Mouse (Mus musculus) thymus, adult 2 months (tissue): Measurements from ENCODE around the gene Chn2. TPM values are rescaled to one million over a fixed set of nuclear protein-coding genes. Genes with fewer than 3 reads are reported as not detected.

Experiments
- DNase-seq: peaks from one replicate; pipeline ENCODE4 v3.0.0; 2021
- H3K27ac ChIP-seq: fragments of 200-500 bp; 2 replicates; pipeline ENCODE4 v1.5.1; 2012; ENCODE audit warnings: low read length, control low read depth; ENCODE audit not compliant: control insufficient read depth, insufficient read depth
- H3K27me3 ChIP-seq: fragments of 200-500 bp; 2 replicates; pipeline ENCODE4 v1.6.1; 2012; ENCODE audit warnings: mild to moderate bottlenecking, low read length, moderate library complexity, mixed read lengths; ENCODE audit not compliant: control insufficient read depth, insufficient read depth
- H3K36me3 ChIP-seq: fragments of 200-500 bp; 2 replicates; pipeline ENCODE4 v1.6.1; 2012; ENCODE audit warnings: mild to moderate bottlenecking, low read length, moderate library complexity; ENCODE audit not compliant: control insufficient read depth, insufficient read depth
- H3K4me1 ChIP-seq: fragments of 200-500 bp; replicated peaks from 2 replicates; pipeline ENCODE4 v1.6.1; 2012; ENCODE audit warnings: low read length; ENCODE audit not compliant: control insufficient read depth, insufficient read depth
- H3K4me3 ChIP-seq: fragments of 200-500 bp; 2 replicates; pipeline ENCODE4 v1.5.1; 2012; ENCODE audit warnings: mild to moderate bottlenecking, low read length, control low read depth, moderate library complexity; ENCODE audit not compliant: control insufficient read depth, insufficient read depth
- CTCF ChIP-seq: fragments of 200-500 bp; IDR thresholded peaks from 2 replicates; pipeline ENCODE4 v1.5.1; 2012; ENCODE audit warnings: mild to moderate bottlenecking, control low read depth, low read length, moderate library complexity, borderline replicate concordance; ENCODE audit not compliant: control insufficient read depth, poor library complexity, insufficient read depth; ENCODE audit errors: extremely low read depth
- POLR2A ChIP-seq: fragments of 200-500 bp; IDR thresholded peaks from 2 replicates; pipeline ENCODE4 v1.6.1; 2012; ENCODE audit warnings: mild to moderate bottlenecking, low read length, control low read depth, moderate library complexity; ENCODE audit not compliant: control insufficient read depth, poor library complexity, insufficient read depth; ENCODE audit errors: extremely low read depth
- WGBS: fragments of 180-500 bp; shearing (Covaris S2); methylation state at CpG from one replicate; pipeline ENCODE4 v1.1.7; 2018; 5-methylcytosine and 5-hydroxymethylcytosine counted together
- polyA plus RNA-seq: library from polyadenylated mRNA; depleted of rRNA; stranded (reverse); fragments of >200 nt; gene quantifications from 2 replicates; pipeline ENCODE4 v1.2.3, GENCODE M21; 2012

Chn2 gene
- polyA plus RNA-seq, 1 experiment = 7.6 TPM

- Histone ChIP-seq H3K27me3 (no peaks in the 10 kb centered on the region), H3K27ac (no peak overlapping the region), H3K4me3 (no peak overlapping the region), H3K4me1 (no peaks in the 10 kb centered on the region), H3K36me3 (no peaks in the 10 kb centered on the region)
- 94% methylated on average over 9 of the region's 9 CpGs for WGBS
- TF ChIP-seq POLR2A (no peak), CTCF (no peak)
- DNase-seq = no peak
Observed at GRCm38 (mm10) chr6:54242286-54242685, 202.9 kb downstream of the Chn2 start.

- H3K27me3 ChIP-seq = no peaks in the 10 kb centered on the region
- no peak overlapping the region for H3K4me3 ChIP-seq
- WGBS = 90% methylated on average over 8 of the region's 8 CpGs
- no peaks in the 10 kb centered on the region for H3K4me1 ChIP-seq
- H3K36me3 ChIP-seq = no peaks in the 10 kb centered on the region
- no peak overlapping the region for H3K27ac ChIP-seq
- no peak for DNase-seq
- TF ChIP-seq CTCF (no peak), POLR2A (no peak)
Observed at GRCm38 (mm10) chr6:54248354-54249252, 209.2 kb downstream of the Chn2 start.

GRCm38 (mm10) chr6:54251401-54252191 is 212.2 kb downstream of the Chn2 start:
- no peaks in the 10 kb centered on the region for H3K27me3 ChIP-seq
- no peak overlapping the region for H3K4me3 ChIP-seq
- H3K36me3 ChIP-seq = no peaks in the 10 kb centered on the region
- H3K27ac ChIP-seq = no peak overlapping the region
- H3K4me1 ChIP-seq = no peaks in the 10 kb centered on the region
- WGBS = 92% methylated on average over 17 of the region's 17 CpGs
- DNase-seq = no peak
- TF ChIP-seq POLR2A (no peak), CTCF (no peak)

GRCm38 (mm10) chr6:54253206-54253605 is 213.9 kb downstream of the Chn2 start:
- 79% methylated on average over 5 of the region's 5 CpGs for WGBS
- no peak overlapping the region for H3K4me3 ChIP-seq
- H3K36me3 ChIP-seq = no peaks in the 10 kb centered on the region
- H3K4me1 ChIP-seq = no peaks in the 10 kb centered on the region
- peak; percentile 31 for DNase-seq
- TF ChIP-seq CTCF = 0 out of 2 replicates have a peak, but pooled peaks have one; percentile 30
- no peak for TF ChIP-seq POLR2A
- H3K27ac ChIP-seq = no peak overlapping the region
- H3K27me3 ChIP-seq = no peaks in the 10 kb centered on the region

GRCm38 (mm10) chr6:54253881-54254280 is 214.5 kb downstream of the Chn2 start:
- H3K4me1 ChIP-seq = no peaks in the 10 kb centered on the region
- no peaks in the 10 kb centered on the region for H3K27me3 ChIP-seq
- no peak overlapping the region for H3K27ac ChIP-seq
- H3K36me3 ChIP-seq = no peaks in the 10 kb centered on the region
- DNase-seq = no peak
- H3K4me3 ChIP-seq = no peak overlapping the region
- WGBS = 91% methylated on average over 7 of the region's 7 CpGs
- TF ChIP-seq CTCF = no peak
- TF ChIP-seq POLR2A = no peak

- Histone ChIP-seq H3K36me3 (no peaks in the 10 kb centered on the region), H3K27me3 (no peaks in the 10 kb centered on the region), H3K4me1 (no peaks in the 10 kb centered on the region), H3K4me3 (no peak overlapping the region), H3K27ac (no peak overlapping the region)
- 91% methylated on average over 6 of the region's 6 CpGs for WGBS
- DNase-seq = no peak
- TF ChIP-seq CTCF (no peak), POLR2A (no peak)
Observed at GRCm38 (mm10) chr6:54254759-54255158, 215.4 kb downstream of the Chn2 start.
